Mouse (Mus musculus) mature B cell (primary cell): ENCODE data around the gene Fam198b.

ENCODE experiments used
- in situ Hi-C: fragments of 300-500 bp; cut with MboI; formaldehyde crosslinking; loops from 2 replicates; pipeline ENCODE4 v1.14.3; 2019

Fam198b gene

GRCm38 (mm10) chr3:79884305-79884704 lies at the start of gene Fam198b:
Gene Fam198b, plus strand, starts transcription at chr3:79884533.
- in situ Hi-C loops, result loop anchor here (25.0 kb wide), 1 partner anchor 178 kb away; no protein-coding TSS in a partner anchor

GRCm38 (mm10) chr3:79838751-79839150 lies 45.6 kb upstream of the Fam198b start:
- in situ Hi-C loops, result loop anchor here (25.0 kb wide), 1 partner anchor 876 kb away; no protein-coding TSS in a partner anchor

GRCm38 (mm10) chr3:79841475-79841874 lies 42.9 kb upstream of the Fam198b start:
- in situ Hi-C loops, result loop anchor here (25.0 kb wide), 1 partner anchor 879 kb away; no protein-coding TSS in a partner anchor

GRCm38 (mm10) chr3:79842165-79842564 lies 42.2 kb upstream of the Fam198b start:
- in situ Hi-C loops, result loop anchor here (25.0 kb wide), 1 partner anchor 880 kb away; no protein-coding TSS in a partner anchor

GRCm38 (mm10) chr3:79842616-79843016 lies 41.7 kb upstream of the Fam198b start:
- in situ Hi-C loops, result loop anchor here (25.0 kb wide), 1 partner anchor 880 kb away; no protein-coding TSS in a partner anchor

- in situ Hi-C loops, result loop anchor here (25.0 kb wide), 1 partner anchor 882 kb away; no protein-coding TSS in a partner anchor
Observed at GRCm38 (mm10) chr3:79843999-79844398, 40.3 kb upstream of the Fam198b start.

- in situ Hi-C loops, result loop anchor here (25.0 kb wide), 1 partner anchor 884 kb away; no protein-coding TSS in a partner anchor
Observed at GRCm38 (mm10) chr3:79846633-79847032, 37.7 kb upstream of the Fam198b start.

GRCm38 (mm10) chr3:79848841-79849240 lies 35.5 kb upstream of the Fam198b start:
- in situ Hi-C loops, result loop anchor here (25.0 kb wide), 1 partner anchor 887 kb away; no protein-coding TSS in a partner anchor

GRCm38 (mm10) chr3:79849621-79850020 lies 34.7 kb upstream of the Fam198b start:
- in situ Hi-C loops, result loop anchor here (25.0 kb wide), 1 partner anchor 887 kb away; no protein-coding TSS in a partner anchor

GRCm38 (mm10) chr3:79850656-79851055 lies 33.7 kb upstream of the Fam198b start:
- in situ Hi-C loops, result no loop called here

- in situ Hi-C loops, result no loop called here
Observed at GRCm38 (mm10) chr3:79852108-79852507, 32.2 kb upstream of the Fam198b start.

GRCm38 (mm10) chr3:79852654-79853166 lies 31.6 kb upstream of the Fam198b start, which contains the start of gene Tmem144:
Gene Tmem144, minus strand, starts transcription at chr3:79852773.
- in situ Hi-C loops, result no loop called here

GRCm38 (mm10) chr3:79857780-79858179 lies 26.6 kb upstream of the Fam198b start:
- in situ Hi-C loops, result no loop called here

- in situ Hi-C loops, result no loop called here
Observed at GRCm38 (mm10) chr3:79858221-79858620, 26.1 kb upstream of the Fam198b start.

GRCm38 (mm10) chr3:79864824-79865223 lies 19.5 kb upstream of the Fam198b start:
- in situ Hi-C loops, result no loop called here

GRCm38 (mm10) chr3:79866089-79866488 lies 18.2 kb upstream of the Fam198b start:
- in situ Hi-C loops, result no loop called here

- in situ Hi-C loops, result no loop called here
Observed at GRCm38 (mm10) chr3:79866526-79866925, 17.8 kb upstream of the Fam198b start.

GRCm38 (mm10) chr3:79867121-79867709 lies 17.1 kb upstream of the Fam198b start:
- in situ Hi-C loops, result no loop called here

GRCm38 (mm10) chr3:79875471-79875870 lies 8.9 kb upstream of the Fam198b start:
- in situ Hi-C loops, result loop anchor here (25.0 kb wide), 1 partner anchor 187 kb away; no protein-coding TSS in a partner anchor

- in situ Hi-C loops, result loop anchor here (25.0 kb wide), 1 partner anchor 184 kb away; no protein-coding TSS in a partner anchor
Observed at GRCm38 (mm10) chr3:79878350-79878749, 6.0 kb upstream of the Fam198b start.

- in situ Hi-C loops, result loop anchor here (25.0 kb wide), 1 partner anchor 183 kb away; no protein-coding TSS in a partner anchor
Observed at GRCm38 (mm10) chr3:79879246-79879645, 5.1 kb upstream of the Fam198b start.

GRCm38 (mm10) chr3:79881645-79882044 lies 2.7 kb upstream of the Fam198b start:
- in situ Hi-C loops, result loop anchor here (25.0 kb wide), 1 partner anchor 181 kb away; no protein-coding TSS in a partner anchor

- in situ Hi-C loops, result loop anchor here (25.0 kb wide), 1 partner anchor 179 kb away; no protein-coding TSS in a partner anchor
Observed at GRCm38 (mm10) chr3:79883092-79883491, 1.2 kb upstream of the Fam198b start.
